Comparison of ENCODE assay signal across 25 mouse cellular contexts in the genomic region with DNA sequence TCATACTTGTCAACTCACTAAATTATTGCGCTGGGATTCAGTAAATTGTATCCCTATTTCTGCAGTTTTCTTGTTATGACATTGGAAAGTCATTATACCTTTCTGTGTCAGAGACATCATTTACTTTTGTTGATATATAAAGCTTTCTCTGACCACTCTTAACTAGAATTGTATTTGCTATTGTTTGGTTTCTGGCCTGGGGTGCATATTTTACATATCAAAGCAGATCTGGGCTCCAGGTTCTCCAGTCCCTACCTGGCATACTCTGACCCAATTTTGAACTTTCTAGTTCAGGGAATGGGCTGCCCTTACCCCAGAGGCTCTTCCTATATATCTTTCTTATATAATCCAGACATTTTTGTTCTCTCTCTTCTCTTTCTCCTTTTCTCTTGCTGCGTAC.
"Had no signal": no experiment of that assay in that cellular context is flagged by ENCODE, and none has a peak within 500 bp of the region (broad histone marks: within the 10 kb centered on the region; RNA-seq: fewer than 3 reads in every experiment).

No protein-coding gene starts in this region.

- H3K9me3 ChIP-seq: heart, embryonic 10.5 days; heart, embryonic 12.5 days; hindbrain, embryonic 13.5 days; intestine, embryonic 15.5 days; limb, embryonic 13.5 days; limb, embryonic 15.5 days; liver, embryonic 12.5 days had no signal

- H3K27ac ChIP-seq: gastrocnemius, adult 2 months; heart, embryonic 10.5 days; hindbrain, embryonic 13.5 days; intestine, embryonic 15.5 days; layer of hippocampus, adult 2 months; left cerebral cortex, adult 2 months; limb, embryonic 13.5 days; limb, embryonic 15.5 days; liver, embryonic 12.5 days; liver, embryonic 14.5 days had no signal

- H3K36me3 ChIP-seq: heart, embryonic 10.5 days; heart, embryonic 12.5 days; hindbrain, embryonic 13.5 days; intestine, embryonic 15.5 days; limb, embryonic 13.5 days; limb, embryonic 15.5 days; liver, embryonic 12.5 days had no signal

- H3K4me2 ChIP-seq: heart, embryonic 12.5 days; hindbrain, embryonic 13.5 days; intestine, embryonic 15.5 days; limb, embryonic 13.5 days; limb, embryonic 15.5 days; liver, embryonic 12.5 days had no signal

- ATAC-seq: hindbrain, embryonic 16.5 days; inflammation-experienced regulatory T-cells, adult 6 months; intestine, embryonic 15.5 days; intestine, postnatal 0 days; liver, embryonic 12.5 days had no signal

- H3K9ac ChIP-seq: heart, embryonic 12.5 days; hindbrain, embryonic 13.5 days; intestine, embryonic 15.5 days; limb, embryonic 13.5 days; limb, embryonic 15.5 days; liver, embryonic 12.5 days; liver, embryonic 14.5 days had no signal

- H3K27me3 ChIP-seq: heart, embryonic 12.5 days; hindbrain, embryonic 13.5 days; intestine, embryonic 15.5 days; limb, embryonic 13.5 days; limb, embryonic 15.5 days; liver, embryonic 12.5 days had no signal

- DNase-seq: gastrocnemius, adult 2 months; gastrocnemius, postnatal 10 days; gastrocnemius, postnatal 25 days; heart, adult 18-20 months; heart, postnatal 10 days; heart, postnatal 4 days; kidney, adult 18-20 months; kidney, adult 8-10 months; kidney, postnatal 10 days; kidney, postnatal 25 days; kidney, postnatal 4 days; left cerebral cortex, postnatal 4 days had no signal

- H3K4me3 ChIP-seq: gastrocnemius, adult 2 months; heart, embryonic 10.5 days; heart, embryonic 12.5 days; hindbrain, embryonic 13.5 days; intestine, embryonic 15.5 days; layer of hippocampus, adult 2 months; left cerebral cortex, adult 2 months; limb, embryonic 13.5 days; limb, embryonic 15.5 days; liver, embryonic 12.5 days had no signal

- H3K4me1 ChIP-seq: heart, embryonic 10.5 days; heart, embryonic 12.5 days; hindbrain, embryonic 13.5 days; intestine, embryonic 15.5 days; limb, embryonic 13.5 days; limb, embryonic 15.5 days; liver, embryonic 12.5 days had no signal
